Mouse (Mus musculus): ENCODE measurements around the gene Mfap2.

The Mfap2 gene

GRCm38 (mm10) chr4:141020811-141021613, 10.8 kb downstream of the Mfap2 start:
- DNase-seq (ENCODE audit: inconsistent age in 2 of 2, low spot score in 1 of 2) = no peak

DNA sequence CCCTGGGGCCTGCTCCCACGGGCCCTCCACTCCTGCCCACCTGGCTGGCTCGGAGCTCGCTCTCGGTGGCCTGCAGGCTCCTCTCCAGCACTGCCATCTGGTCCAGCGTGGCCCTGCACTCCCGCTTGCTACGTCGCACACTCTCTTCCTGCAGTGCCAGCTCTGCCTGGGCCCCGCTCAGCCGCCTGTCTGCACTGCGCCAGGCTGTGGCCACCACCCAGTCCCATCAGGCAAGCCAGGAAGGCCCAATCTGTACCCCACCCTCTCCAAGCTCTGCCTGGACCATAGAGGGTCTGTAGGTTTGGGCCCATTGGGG, 11.4 kb downstream of the Mfap2 start:
- no peak for DNase-seq (ENCODE audit: inconsistent age in 2 of 2, low spot score in 1 of 2)

- no peak for DNase-seq (ENCODE audit: inconsistent age in 2 of 2, low spot score in 1 of 2)
These were observed 13.8 kb downstream of the Mfap2 start for GRCm38 (mm10) chr4:141024052-141024451.

GRCm38 (mm10) chr4:141024992-141025391, 14.8 kb downstream of the Mfap2 start:
- DNase-seq (ENCODE audit: inconsistent age in 2 of 2, low spot score in 1 of 2) = no peak

DNA sequence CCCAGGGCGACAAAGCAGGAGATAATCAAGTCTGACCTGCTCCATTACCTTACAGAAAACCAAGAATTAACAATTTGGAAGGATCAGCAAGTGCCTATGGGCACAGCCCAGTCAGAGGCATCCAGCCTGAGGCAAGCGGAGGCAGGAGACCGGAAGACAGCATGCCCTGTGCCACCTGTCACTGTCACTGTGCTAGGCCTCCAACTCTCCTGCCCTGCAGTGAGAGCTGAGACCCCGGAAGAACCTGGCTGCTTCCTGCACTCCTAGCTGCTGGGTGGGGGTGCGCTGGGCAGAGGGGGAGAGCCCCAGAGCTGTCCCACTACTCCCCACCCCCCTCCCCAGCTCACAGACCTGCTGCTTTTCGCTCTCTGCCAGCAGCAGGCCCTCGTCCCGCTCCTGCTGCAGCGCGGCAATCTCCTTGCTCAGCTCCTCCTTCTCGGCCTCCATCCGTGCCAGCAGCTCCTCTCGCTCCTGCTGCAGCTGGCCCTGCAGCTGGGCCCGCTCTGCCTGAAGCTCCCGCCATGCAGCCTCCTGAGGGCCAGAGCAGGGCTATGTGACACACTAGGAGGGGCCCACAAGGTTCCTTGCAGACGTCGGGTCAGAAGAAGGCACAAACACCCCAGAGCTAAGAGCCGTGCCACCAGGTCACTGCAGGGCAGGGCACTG, 20.5 kb downstream of the Mfap2 start:
- no peak for DNase-seq (ENCODE audit: inconsistent age in 2 of 2, low spot score in 1 of 2)

- DNase-seq (ENCODE audit: inconsistent age in 2 of 2, low spot score in 1 of 2) = peak; percentile 85 to 95
These were observed 21.5 kb downstream of the Mfap2 start for GRCm38 (mm10) chr4:141031733-141032132.

- peak; percentile 50 to 79 for DNase-seq (ENCODE audit: inconsistent age in 2 of 2, low spot score in 1 of 2)
These were observed 23.7 kb downstream of the Mfap2 start for GRCm38 (mm10) chr4:141033606-141034549.

DNA sequence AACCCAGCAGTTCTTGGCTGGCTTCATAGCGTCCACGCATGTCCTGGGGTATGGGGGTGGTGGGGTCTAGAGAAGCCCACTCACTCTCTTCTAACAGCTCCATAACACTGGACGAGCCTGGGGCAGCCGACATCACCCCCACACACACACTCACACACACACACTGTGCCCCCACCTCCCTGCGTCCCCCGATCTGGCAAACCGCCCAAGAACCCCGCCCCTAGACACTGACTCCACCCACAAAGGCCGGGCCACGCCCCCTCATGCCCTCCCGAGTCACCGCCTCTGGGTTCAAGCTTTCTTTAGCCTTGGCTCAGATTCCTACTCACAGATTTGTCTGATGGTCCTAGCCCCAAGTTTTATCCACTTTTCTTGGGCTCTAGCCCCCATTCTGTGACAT, 30.9 kb downstream of the Mfap2 start:
- DNase-seq (ENCODE audit: inconsistent age in 2 of 2, low spot score in 1 of 2) = peak in 1 of 2 experiments; percentile 70

- peak in 1 of 2 experiments; percentile 76 for DNase-seq (ENCODE audit: inconsistent age in 2 of 2, low spot score in 1 of 2)
These were observed 34.6 kb downstream of the Mfap2 start for GRCm38 (mm10) chr4:141044816-141045215.

GRCm38 (mm10) chr4:141048810-141049475, 38.7 kb downstream of the Mfap2 start:
- no peak for DNase-seq (ENCODE audit: inconsistent age in 2 of 2, low spot score in 1 of 2)

DNA sequence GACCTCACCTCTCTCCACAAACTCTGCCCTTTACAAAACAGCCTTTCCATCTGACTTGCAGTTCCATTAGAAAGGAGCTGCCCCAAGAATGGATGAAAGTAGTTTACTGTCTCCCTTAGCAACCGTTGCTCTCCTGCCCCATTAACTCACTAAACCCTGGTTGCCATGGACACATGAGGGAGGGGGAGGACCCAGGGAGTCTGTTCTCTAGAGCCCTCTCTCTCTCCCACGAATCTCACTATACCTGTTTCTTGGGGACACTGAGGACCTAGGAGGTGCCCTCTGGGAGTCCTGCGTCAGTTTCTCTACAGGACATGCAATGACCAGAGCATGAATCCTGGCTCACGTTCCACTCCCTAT, 39.2 kb downstream of the Mfap2 start:
- DNase-seq (ENCODE audit: inconsistent age in 2 of 2, low spot score in 1 of 2) = no peak

DNA sequence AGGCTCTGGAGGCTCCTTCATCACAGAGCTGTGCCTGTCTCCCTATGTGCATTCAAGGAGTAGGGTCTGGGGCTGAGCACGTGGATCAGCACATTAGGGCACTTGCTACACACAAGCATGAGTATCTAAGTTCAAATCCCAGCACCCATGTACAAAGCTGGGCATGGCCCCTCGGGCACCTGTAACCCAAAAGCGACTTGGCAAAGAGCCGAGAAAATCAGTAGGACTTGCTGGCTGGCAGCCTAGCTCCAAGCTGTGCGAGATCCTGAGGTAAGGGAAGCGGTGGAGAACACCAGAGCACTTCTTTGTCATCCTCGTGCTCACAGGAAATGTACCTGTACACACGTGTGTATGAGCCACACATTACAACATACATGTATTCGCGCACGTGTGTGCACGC, 42.2 kb downstream of the Mfap2 start:
- no peak for DNase-seq (ENCODE audit: inconsistent age in 2 of 2, low spot score in 1 of 2)

- DNase-seq (ENCODE audit: inconsistent age in 2 of 2, low spot score in 1 of 2) = no peak
These were observed 42.9 kb downstream of the Mfap2 start for GRCm38 (mm10) chr4:141053138-141053537.

DNA sequence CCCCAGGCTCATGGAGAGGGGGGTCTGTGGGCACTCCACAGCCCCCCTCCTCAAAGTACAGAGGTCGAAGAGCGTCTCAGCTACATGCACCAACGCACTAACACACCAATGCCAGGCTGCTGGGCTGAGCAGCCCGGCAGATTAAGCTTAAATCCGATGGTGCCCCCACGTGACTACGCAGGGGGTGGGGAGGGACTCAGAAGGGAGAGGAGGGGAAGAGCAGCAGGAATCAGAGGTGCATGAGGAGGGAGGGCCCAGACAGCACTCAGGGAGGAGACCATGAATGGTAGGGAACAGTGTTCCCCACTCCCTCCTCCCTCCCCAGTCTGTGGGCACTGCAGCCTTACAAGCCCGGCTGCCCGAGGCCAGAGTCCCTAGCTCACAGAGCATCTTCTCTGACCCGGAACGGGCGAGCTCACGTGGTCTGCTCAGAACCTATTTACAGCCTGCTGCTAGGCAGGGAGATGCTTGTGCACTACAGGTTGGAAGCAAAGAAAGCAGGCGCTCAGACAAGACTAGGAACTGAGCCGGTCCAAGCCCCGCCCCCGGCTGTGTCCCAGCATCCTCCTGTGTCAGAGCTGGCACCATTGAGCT, 43.4 kb downstream of the Mfap2 start:
- DNase-seq (ENCODE audit: inconsistent age in 2 of 2, low spot score in 1 of 2) = no peak

- DNase-seq (ENCODE audit: inconsistent age in 2 of 2, low spot score in 1 of 2) = no peak
These were observed 46.8 kb downstream of the Mfap2 start for GRCm38 (mm10) chr4:141056970-141057369.

GRCm38 (mm10) chr4:141058835-141059234, 48.6 kb downstream of the Mfap2 start:
- DNase-seq (ENCODE audit: inconsistent age in 2 of 2, low spot score in 1 of 2) = peak in 1 of 2 experiments; percentile 20

GRCm38 (mm10) chr4:141059616-141060425, 49.6 kb downstream of the Mfap2 start:
- no peak for DNase-seq (ENCODE audit: inconsistent age in 2 of 2, low spot score in 1 of 2)

- DNase-seq (ENCODE audit: inconsistent age in 2 of 2, low spot score in 1 of 2) = peak; percentile 100
These were observed 50.4 kb downstream of the Mfap2 start, which contains the start of gene Crocc for GRCm38 (mm10) chr4:141060426-141061301. Crocc (minus strand) TSS chr4:141060550.

All from adrenal gland, adult (tissue).